Mouse (Mus musculus) lung, postnatal 10 days (tissue): ENCODE data around the gene Ptpa.

Experiments used
- DNase-seq: peaks from one replicate; pipeline ENCODE4 v3.0.0; 2021

The Ptpa gene

GRCm38 (mm10) chr2:30466787-30467186, 50.9 kb downstream of the Ptpa start:
- DNase-seq, result no peak

GRCm38 (mm10) chr2:30469009-30469408, 53.2 kb downstream of the Ptpa start:
- DNase-seq, result no peak

- peak; percentile 91 for DNase-seq
These were observed 53.9 kb downstream of the Ptpa start for GRCm38 (mm10) chr2:30469796-30470142.

GRCm38 (mm10) chr2:30470143-30470946, 54.5 kb downstream of the Ptpa start:
- DNase-seq, result peak; percentile 87

GRCm38 (mm10) chr2:30471051-30471450, 55.2 kb downstream of the Ptpa start:
- DNase-seq, result peak; percentile 43

- peak; percentile 92 for DNase-seq
These were observed 56.2 kb downstream of the Ptpa start for GRCm38 (mm10) chr2:30471795-30472720.

GRCm38 (mm10) chr2:30472731-30473351, 57.0 kb downstream of the Ptpa start:
- DNase-seq, result peak; percentile 60

GRCm38 (mm10) chr2:30473431-30474031, 57.7 kb downstream of the Ptpa start:
- peak; percentile 61 for DNase-seq

- peak; percentile 97 for DNase-seq
These were observed 58.2 kb downstream of the Ptpa start, which contains the start of gene Ier5l for GRCm38 (mm10) chr2:30474039-30474438. Gene Ier5l (minus strand): TSS chr2:30474219.

- no peak for DNase-seq
These were observed 58.9 kb downstream of the Ptpa start for GRCm38 (mm10) chr2:30474776-30475175.

- no peak for DNase-seq
These were observed 59.6 kb downstream of the Ptpa start for GRCm38 (mm10) chr2:30475457-30475856.

GRCm38 (mm10) chr2:30476241-30476640, 60.4 kb downstream of the Ptpa start:
- no peak for DNase-seq

- DNase-seq, result no peak
These were observed 62.7 kb downstream of the Ptpa start for GRCm38 (mm10) chr2:30478526-30478925.

- DNase-seq, result no peak
These were observed 71.8 kb downstream of the Ptpa start for GRCm38 (mm10) chr2:30487597-30487996.

- DNase-seq, result no peak
These were observed 74.5 kb downstream of the Ptpa start for GRCm38 (mm10) chr2:30490384-30490783.

- DNase-seq, result no peak
These were observed 79.4 kb downstream of the Ptpa start for GRCm38 (mm10) chr2:30495000-30495908.

GRCm38 (mm10) chr2:30495909-30496861, 80.3 kb downstream of the Ptpa start:
- DNase-seq, result peak; percentile 85
